Mouse (Mus musculus): ENCODE measurements around the gene Lrfn1.

The Lrfn1 gene

DNA sequence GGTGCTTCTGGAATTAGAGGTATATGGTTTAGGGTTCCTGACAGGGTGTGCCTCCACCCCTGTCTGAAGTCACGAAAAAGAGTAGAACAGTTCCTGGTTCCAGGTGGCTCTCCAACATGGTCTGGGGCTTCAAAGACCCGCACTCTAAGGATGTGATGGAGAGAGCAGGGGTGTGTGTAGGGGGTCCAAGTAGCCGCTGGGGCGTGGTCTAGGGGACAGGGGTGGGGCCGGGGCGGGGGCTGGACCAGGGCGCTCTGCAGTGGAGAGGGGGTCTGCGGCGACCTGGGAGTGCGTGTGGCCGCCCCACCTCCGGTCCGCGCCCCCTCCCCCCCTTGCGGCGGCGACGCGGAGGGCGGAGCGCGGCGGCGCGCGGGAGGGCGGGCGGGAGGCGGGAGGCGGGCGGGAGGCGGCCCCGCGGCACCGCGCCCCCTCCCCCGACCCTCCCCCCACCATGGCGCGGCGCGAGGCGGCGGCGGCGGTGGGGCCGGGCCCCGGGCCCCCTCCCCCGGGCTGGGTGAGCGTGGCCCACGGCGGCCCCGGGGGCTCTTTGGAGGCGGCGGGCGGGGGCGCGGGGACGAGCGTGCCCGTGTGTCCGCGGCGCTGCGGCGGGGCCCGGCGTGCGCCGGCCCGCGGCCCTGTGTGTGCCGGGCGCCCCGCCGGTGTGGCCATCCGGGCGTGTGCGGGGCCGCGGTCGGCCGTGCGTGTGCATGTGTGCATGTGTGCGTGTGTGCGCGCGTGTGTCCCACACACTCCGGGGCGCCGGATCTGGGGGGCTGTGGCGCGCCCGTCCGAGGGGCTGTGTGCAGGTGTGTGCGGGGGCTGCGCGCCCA, at the start of gene Lrfn1:
Gene Lrfn1 (plus strand): TSS at position 450 of the 830 bp plus-strand sequence.
- DNase-seq (ENCODE audit: low read depth, low spot score): no peak

DNA sequence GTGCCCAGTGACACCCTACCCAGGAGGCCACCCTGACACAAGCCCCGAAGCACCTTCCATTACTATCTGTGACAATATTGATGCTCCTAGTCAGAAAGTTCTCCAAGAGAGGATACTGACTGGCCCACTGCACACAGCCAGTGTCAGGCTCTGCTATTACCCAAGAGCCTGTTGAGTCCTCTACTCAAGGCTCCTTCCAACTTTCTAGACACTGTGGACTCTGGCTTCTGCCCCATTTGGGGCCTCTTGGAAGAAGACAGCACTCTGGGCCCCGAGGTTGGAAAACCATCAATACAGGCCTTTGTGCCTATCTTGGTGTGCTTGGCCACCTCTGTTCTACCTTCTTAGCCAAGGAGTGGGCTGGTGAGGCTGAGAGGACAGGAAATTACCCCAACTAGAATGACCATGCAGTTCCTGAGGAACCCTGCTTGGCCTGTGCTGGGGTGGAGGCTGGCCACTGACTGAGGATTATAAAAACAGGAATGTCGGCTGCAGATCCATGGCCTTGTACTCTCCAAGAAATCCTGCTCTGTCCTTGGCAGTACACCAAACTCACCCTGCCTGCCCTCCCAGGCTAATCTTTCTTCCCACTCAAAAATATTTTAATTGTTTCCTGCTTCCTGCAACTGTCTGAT, 40.8 kb upstream of the Lrfn1 start:
- no peak for DNase-seq (ENCODE audit: low read depth, low spot score)

DNA sequence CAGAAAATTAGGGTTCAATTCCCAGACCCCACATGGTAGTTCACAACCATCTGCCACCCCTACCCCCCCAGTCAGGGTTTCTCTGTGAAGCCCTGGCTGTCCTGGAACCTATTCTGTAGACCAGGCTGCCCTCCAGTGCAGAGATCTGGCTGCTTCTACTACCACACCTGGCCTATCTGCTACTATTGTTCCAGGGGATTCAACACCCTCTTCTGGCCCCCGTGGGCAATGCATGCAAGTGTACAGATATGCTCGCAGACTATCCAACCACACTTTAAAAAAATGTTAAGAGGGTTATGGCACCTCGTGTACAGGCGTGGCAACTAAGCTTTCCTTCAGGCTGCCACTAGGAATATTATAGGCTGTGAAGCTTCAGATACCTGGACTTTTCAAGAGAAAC, 39.0 kb upstream of the Lrfn1 start:
- no peak for DNase-seq (ENCODE audit: low read depth, low spot score)

DNA sequence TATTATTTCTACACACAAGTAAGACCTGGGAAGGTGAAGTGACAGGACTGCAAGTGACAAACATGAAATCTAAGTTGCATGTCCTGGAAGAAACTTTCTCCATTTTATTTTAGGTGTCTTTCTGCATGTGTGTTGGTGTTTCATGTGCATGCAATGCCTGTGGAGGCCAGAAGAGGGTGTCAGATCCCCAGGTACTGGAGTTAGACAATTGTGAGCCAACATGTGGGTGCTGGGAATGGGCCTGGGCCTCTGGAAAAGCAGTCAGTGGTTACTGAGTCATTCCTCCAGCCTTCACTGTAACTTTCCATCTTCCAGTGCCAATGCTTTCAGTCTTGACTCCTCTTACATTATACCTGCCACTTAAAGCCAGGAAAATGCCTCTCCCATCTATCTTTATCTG, 34.4 kb upstream of the Lrfn1 start:
- no peak for DNase-seq (ENCODE audit: low read depth, low spot score)

DNA sequence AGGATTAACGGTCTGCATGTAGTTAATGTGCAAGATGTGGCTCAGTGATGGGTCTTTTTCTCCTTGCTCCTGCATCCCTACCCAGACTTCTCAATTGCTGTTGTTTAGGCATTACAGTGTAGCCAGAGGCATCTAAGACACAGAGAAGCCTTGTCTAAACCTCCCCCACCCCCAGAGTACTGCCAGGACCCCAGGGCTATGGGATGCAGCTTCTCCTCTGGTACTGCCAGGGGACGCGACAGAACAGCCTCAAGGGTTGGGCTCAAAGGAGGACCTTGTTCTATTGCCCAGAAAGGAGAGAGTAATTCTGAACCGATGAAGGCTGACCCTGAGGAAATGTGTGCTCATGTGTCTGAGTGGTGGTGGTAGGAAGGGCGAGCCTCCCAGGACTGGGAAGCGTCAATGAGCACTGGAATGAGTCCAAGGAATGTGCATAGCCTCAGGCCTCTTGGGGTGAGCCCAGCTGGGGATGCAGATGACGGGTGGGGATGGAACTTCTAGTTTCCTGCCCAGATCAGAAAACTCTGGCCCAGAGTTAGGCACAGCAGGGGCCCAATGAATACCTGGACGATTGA, 33.6 kb upstream of the Lrfn1 start:
- DNase-seq (ENCODE audit: low read depth, low spot score): no peak

DNA sequence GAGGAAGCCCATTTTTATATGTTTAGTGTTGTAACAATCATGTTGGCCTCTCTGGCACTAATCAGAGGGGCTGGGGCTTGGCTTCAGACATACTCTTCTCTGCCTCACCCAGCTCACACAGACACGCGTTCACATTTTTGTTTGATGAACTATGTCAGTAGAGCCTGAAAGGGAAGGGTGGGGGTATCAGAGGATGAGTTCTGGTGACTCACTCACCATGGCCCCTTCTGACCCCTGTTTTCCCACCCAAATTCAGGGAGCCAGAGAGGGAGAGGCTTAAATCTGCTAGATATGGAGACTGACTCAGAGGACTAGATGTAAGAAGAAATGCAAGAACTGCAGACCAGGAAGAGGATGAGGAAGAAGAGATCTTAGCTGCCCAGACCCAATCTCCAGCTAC, 32.4 kb upstream of the Lrfn1 start:
- no peak for DNase-seq (ENCODE audit: low read depth, low spot score)

DNA sequence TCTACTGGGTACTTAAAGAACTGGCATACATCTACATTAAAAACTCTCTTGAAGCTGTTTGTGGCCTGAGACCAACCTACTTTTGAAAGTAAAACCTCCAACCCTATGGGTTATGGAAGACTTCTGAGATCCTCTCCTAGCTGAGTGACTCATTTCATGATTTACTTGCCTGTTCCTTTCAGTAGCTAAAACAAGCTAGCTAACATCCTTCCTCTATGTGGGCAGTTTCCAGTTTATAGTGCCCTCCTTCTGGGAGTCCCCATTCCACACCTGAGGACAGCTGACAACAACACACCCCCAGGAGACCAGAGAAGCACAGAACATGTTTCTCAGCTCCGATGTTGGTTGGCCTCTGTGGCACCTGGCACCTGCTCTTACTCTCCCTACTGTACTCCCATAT, 28.8 kb upstream of the Lrfn1 start:
- no peak for DNase-seq (ENCODE audit: low read depth, low spot score)

DNA sequence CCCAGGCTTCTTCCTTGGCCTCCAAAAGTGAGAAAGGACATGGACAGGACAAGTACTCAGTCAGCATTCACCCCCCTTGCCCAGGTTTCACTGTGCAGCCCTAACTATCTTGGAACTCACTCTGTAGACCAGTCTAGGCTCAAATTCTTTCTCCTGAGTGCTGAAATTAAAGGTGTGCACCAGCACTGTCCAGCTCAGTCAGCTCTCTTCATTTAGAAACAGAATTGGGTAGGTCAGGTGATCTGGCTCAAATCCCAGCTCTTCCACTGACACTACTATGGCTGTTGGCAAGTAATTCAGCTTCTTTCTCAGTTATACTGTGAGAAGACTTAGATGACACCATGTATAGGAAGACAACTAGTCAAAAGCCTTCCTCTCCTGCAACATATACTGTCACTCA, 24.0 kb upstream of the Lrfn1 start:
- DNase-seq (ENCODE audit: low read depth, low spot score): no peak

DNA sequence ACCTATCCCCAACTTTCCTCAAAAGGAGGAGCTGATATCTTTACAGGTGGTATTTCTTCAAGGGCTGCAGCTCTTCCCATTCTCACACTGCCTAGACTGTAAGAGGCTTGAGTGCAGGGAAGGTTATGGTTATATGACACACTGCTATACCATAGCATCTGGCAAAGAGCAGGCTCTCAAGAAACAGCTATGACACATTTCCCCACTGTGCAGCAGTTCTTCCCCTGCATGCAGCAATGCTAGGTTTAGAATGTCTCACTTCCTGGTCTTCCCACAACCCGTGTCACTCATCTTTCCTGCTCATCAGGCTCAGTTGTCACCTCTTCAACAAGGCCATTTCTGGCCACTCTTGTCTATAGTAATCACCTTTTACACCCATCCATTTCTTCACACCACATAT, 21.3 kb upstream of the Lrfn1 start:
- DNase-seq (ENCODE audit: low read depth, low spot score): no peak

DNA sequence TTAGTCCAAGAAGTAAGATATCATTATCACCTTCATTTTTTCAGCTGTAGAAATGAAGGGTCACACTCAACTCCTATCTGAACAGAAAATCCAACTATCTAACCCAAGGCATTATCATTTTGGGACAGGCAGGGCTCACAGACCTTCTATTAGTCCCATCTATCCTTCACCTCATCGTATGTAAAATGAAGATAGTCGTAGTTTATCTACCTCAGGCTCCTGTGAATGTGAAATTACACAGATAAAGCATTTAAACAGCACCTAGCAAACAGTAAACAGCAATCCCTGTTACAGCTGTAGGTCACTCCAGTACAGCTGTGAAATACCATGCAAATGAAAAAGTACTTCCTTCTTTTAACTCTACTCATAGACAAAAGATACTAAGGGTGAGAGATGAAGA, 19.5 kb upstream of the Lrfn1 start:
- DNase-seq (ENCODE audit: low read depth, low spot score): no peak

DNA sequence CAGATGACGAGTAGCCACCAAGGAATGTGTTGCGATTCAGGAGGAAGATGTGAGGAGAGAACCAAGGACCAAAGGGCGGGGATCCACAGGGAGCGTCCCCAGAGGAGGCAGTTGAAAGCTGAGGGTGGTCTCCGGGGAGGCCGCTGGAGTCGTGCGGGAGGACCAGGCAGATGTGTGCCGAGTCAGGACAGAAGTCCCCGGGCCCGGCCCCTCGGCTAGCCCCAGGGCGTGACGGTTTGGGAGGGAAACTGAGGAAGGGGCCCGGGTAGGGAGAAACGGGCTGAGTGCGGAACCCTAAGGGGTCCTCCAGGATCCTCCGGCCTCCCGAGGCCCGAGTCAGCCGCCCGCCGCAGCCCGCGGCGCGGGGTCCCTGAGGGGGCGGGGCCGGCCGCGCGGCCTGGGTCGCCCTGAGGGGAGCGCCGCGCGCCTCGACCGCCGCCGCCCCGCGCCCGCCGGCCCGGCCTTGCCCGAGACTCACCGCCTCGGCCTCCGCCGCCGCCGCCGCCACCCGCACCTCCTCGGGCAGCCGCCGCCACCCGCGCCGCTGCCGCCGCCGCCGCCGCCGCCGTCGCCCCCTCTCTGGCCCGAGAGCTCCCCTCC, 16.0 kb upstream of the Lrfn1 start:
- DNase-seq (ENCODE audit: low read depth, low spot score): no peak

DNA sequence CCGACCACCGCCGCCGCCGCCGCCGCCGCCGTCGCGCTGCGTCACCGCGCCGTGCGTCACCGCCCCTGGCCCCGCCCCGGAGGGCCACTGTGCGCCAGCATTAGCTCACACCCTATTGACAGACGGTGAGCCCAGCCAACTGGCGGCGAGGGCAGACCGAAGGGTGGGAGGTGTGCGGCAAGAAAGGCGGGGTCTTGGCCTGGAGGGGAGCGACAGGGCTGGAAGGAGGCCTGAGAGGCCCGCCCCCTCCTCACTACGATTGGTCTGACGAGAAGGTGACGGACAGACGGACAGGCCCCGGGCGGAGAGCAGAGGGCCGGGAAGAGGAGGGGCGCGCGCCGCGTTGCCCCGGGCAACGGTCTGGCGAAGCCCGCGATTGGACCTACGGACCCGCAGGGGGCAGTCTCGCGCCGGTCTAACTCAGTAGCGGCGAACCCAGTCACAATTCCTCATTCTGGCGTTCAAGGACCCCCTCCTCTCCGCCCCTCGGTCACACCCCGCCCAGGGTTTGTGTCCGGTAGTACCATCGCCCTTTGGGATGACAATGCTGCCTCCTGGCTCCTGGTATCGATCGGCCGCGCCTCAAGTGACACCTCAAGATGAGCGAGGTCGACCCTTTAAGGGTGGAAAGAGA, 15.4 kb upstream of the Lrfn1 start:
- peak; percentile 99 for DNase-seq (ENCODE audit: low read depth, low spot score)

DNA sequence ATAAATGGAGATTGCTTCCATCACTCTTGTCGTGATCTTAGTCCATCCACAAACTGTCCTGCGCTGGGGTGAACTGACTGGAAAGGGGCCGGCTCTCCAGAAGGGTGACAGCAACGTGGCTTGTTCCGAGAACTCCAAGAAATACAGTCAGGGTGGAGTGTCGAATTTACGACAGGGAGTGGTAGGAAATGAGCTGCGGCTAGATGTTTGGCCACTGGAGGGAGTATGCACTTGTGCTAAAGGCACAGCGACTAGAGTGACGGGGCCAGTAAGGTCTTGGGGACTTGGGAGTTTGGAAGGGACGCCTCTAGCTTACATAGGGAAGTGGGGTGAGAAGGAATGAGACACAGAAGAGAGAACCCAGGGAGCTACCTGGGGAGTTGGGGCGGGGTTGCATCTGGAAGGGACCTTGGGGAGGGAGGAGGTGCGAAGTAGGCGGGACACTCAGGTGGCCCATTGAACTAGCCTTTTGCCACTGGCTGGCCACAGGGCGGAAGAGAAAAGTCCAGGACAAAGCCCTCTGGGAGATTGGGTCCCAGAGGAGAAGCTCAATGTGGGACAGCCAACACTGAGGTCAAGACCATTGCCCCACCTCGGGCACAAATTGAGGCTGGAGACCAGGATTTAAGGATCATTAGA, 14.7 kb upstream of the Lrfn1 start, which contains the start of gene Gmfg:
Gene Gmfg (plus strand): TSS at position 516 of the 639 bp plus-strand sequence.
- peak; percentile 58 for DNase-seq (ENCODE audit: low read depth, low spot score)

DNA sequence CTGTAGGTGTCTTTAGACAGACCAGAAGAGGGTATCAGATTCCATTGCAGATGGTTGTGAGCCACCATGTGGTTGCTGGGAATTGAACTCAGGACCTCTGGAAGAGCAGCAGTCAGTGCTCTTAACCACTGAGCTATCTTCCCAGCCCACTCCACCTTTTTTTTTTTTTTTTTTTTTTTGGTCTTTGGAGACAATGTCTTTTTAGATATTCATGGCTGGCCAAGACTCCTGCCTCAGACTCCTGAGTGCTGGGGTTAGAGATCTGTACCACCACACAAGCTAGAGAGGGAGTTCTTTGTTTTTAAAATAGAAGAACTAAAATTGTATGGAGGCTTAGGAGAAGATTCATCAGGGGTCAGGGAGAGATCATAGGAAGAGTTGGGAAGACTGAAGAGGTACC, 13.8 kb upstream of the Lrfn1 start:
- DNase-seq (ENCODE audit: low read depth, low spot score): no peak

DNA sequence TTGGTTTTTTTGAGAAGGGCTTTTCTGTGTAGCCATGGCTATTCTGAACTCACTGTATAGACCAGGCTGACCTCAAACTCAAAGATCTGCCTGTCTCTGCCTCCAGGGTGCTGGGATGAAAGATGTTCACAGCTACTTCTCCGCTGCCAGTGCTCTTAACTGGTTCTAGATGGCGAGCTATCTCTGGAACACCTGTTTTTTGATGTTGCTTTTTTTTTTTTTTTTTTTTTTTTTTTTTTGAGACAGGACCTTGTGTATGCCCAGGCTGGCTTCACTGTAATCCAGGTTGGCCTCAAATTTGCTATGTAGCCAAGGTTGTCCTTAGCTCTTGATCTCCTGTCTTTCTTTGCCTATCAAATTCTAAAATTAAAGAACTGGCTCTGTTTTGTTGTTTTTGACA, 13.0 kb upstream of the Lrfn1 start:
- no peak for DNase-seq (ENCODE audit: low read depth, low spot score)

DNA sequence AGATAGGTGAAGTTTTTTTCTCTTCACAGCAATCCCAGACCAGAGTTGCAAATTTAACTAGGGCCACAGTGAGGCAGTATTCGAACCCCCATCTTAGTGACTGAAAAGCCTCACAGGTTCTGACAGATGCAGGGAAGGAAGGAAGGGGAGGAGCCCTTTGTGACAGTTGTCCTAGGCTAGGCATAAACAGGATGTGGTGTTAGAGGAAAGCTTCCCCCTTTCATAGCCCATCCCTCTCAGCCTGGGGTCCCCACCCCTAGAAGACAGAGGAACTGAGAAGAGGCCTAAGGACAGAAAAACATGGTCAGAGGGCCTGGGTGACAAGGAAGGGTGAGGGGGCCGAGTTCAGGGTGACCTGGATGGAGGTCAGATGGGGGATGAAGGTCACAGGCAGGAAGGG, 11.0 kb upstream of the Lrfn1 start:
- no peak for DNase-seq (ENCODE audit: low read depth, low spot score)

DNA sequence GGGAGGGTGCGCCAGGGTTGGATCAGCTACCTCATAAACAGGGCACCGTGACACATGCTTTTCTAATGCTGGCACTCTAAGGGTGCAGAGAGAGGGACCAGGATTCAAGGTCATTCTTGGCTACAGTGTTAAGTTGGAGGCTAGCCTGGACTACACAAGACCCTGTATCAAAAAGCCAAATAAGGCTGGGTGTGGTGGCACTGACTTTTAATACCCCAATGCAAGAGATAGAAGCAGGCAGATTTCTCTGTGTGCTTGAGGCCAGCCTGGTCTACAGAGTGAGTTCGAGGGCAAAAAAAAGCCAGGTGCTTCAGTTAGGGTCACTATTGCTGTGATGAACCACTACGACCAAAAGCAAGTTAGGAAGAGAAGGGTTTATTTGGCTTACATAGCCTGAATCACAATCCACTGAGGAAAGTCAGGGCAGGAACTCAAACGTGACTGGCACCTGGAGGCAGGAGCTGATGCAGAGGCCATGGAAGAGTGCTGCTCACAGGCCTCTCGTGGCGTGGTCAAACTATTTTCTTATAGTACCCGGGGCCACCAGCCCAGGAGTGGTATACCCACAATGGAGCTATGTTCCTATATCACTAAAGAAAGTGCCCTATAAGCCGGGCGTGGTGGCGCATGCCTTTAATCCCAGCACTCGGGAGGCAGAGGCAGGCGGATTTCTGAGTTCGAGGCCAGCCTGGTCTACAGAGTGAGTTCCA, 9.8 kb upstream of the Lrfn1 start:
- DNase-seq (ENCODE audit: low read depth, low spot score): no peak

DNA sequence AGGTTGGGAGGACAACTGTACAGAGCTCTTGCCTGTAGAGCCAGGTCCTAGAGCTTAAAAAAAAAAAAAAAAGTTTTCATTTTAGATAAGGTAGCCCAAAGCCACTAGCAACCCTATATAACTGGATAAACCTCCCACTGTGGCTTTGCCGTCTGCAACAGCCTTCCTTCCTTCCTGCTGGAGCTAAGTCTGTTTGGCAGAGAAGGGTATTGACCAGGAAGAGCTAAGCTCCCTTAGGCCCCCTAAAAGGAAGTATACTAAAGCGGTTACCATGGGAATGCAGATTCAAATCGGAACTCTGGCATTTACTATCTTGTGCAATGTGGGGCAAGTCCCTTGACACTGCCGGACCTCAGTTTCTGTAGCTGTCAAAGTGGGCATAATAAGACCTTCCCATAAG, 9.1 kb upstream of the Lrfn1 start:
- no peak for DNase-seq (ENCODE audit: low read depth, low spot score)

DNA sequence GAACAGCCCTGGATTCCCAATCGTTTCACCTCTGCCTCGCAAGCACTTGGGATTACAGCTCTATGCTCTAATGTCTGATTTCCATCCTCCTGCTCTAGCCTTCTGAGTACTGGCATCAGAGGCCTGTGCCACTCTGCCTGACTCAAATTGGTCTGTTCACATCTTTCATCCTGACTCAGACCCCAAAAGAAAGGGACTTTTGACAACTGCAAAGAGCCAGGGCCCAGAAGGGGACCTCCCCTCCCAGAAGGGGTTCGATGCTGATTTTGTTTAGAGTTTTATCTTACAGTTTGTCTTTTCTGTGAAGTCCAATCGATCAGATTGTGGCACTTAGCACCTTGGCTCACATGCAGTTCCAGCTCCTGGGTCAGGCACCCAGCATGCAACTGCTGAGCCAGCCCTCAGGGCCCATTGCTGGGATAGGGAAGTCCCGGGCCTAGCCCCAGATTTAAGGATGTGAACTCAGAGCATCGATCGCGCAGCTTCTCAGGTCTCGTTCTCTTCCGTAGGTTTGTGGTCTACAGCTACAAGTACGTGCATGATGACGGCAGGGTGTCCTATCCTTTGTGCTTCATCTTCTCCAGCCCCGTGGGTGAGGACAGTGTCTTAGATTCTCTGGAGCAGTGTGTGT, 7.3 kb upstream of the Lrfn1 start:
- no peak for DNase-seq (ENCODE audit: low read depth, low spot score)

DNA sequence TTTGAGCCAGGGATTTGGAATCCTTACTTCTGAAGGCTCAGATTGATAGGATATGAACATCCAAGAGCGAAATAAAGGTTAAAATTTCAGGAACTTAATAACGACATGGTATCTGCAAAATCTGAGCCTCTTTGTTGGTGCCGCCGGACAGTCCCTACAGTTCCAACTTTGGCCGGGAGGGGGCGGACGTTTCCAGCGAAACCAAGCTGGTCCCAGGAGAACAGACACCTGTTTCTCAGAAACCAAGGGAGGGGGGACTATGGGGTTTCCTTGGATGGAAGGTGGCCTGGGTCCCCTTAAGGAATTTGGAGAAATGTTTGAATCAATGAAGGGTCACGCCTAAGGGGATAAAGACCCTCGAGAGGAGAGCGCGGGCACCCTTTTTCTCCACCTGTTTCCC, 5.3 kb upstream of the Lrfn1 start:
- no peak for DNase-seq (ENCODE audit: low read depth, low spot score)
